ENCODE assay signal across 26 mouse cellular contexts in genomic region chr17:24815256-24815655, GRCm38 (mm10). TPM values are rescaled to one million over a fixed set of nuclear protein-coding genes. Genes with fewer than 3 reads are reported as not detected.
"Had no signal": no experiment of that assay in that cellular context is flagged by ENCODE, and none has a peak within 500 bp of the region (broad histone marks: within the 10 kb centered on the region; RNA-seq: fewer than 3 reads in every experiment).

No protein-coding gene starts in this region.

- ATAC-seq: intestine, embryonic 15.5 days; midbrain, embryonic 15.5 days had no signal

- H3K9ac ChIP-seq: intestine, embryonic 15.5 days; kidney, embryonic 15.5 days; lung, embryonic 15.5 days; midbrain, embryonic 12.5 days; midbrain, embryonic 15.5 days; neural tube, embryonic 12.5 days; neural tube, embryonic 15.5 days had no signal

- DNase-seq: kidney, adult 11 months; kidney, adult 8-10 months; kidney, postnatal 10 days; kidney, postnatal 36 days; layer of hippocampus, postnatal 36 days; lung, adult 18-20 months; lung, postnatal 10 days; lung, postnatal 36 days; retina, postnatal 1 day; right cerebral cortex, postnatal 25 days; spleen, adult 18-20 months; thymus, adult 18-20 months had no signal

- H3K9me3 ChIP-seq: intestine, embryonic 15.5 days; kidney, embryonic 15.5 days; lung, embryonic 15.5 days; midbrain, embryonic 12.5 days; midbrain, embryonic 15.5 days; neural tube, embryonic 12.5 days; neural tube, embryonic 15.5 days had no signal

- H3K4me3 ChIP-seq: intestine, embryonic 15.5 days; kidney, embryonic 15.5 days; left cerebral cortex, adult 2 months; lung, embryonic 15.5 days; midbrain, embryonic 12.5 days; midbrain, embryonic 15.5 days; neural tube, embryonic 12.5 days; neural tube, embryonic 15.5 days had no signal

- H3K36me3 ChIP-seq: intestine, embryonic 15.5 days; kidney, embryonic 15.5 days; lung, embryonic 15.5 days; midbrain, embryonic 12.5 days; midbrain, embryonic 15.5 days; neural tube, embryonic 12.5 days; neural tube, embryonic 15.5 days had no signal

- H3K4me2 ChIP-seq: intestine, embryonic 15.5 days; kidney, embryonic 15.5 days; lung, embryonic 15.5 days; midbrain, embryonic 12.5 days; midbrain, embryonic 15.5 days; neural tube, embryonic 12.5 days; neural tube, embryonic 15.5 days had no signal

- H3K27me3 ChIP-seq: intestine, embryonic 15.5 days; kidney, embryonic 15.5 days; midbrain, embryonic 15.5 days; neural tube, embryonic 12.5 days; neural tube, embryonic 15.5 days had no signal

- H3K27ac ChIP-seq: intestine, embryonic 15.5 days; kidney, embryonic 15.5 days; left cerebral cortex, adult 2 months; lung, embryonic 15.5 days; midbrain, embryonic 12.5 days; midbrain, embryonic 15.5 days; neural tube, embryonic 12.5 days; neural tube, embryonic 15.5 days had no signal

- H3K4me1 ChIP-seq: intestine, embryonic 15.5 days; kidney, embryonic 15.5 days; lung, embryonic 15.5 days; midbrain, embryonic 12.5 days; midbrain, embryonic 15.5 days; neural tube, embryonic 12.5 days; neural tube, embryonic 15.5 days had no signal

RNA-seq across cellular contexts. Expression of gene Meiob, which starts 11.2 kb away (rescaled TPM):
- total RNA-seq: layer of hippocampus, adult 8-10 months; layer of hippocampus, postnatal 10 days; layer of hippocampus, postnatal 36 days; left cerebral cortex, adult 2 months; left cerebral cortex, postnatal 10 days; left cerebral cortex, postnatal 36 days had no signal
- polyA plus RNA-seq: intestine, embryonic 15.5 days; kidney, embryonic 15.5 days; limb, embryonic 11.5 days; limb, embryonic 14.5 days; lung, embryonic 15.5 days; midbrain, embryonic 12.5 days; midbrain, embryonic 15.5 days; neural tube, embryonic 12.5 days; neural tube, embryonic 15.5 days had no signal

RNA-seq across cellular contexts. Expression of gene Igfals, which starts 50.5 kb away (rescaled TPM):
- total RNA-seq: layer of hippocampus, adult 8-10 months; layer of hippocampus, postnatal 10 days; left cerebral cortex, adult 2 months; left cerebral cortex, postnatal 36 days had no signal
